8 mouse cellular contexts compared by ENCODE assay signal in genomic region chr9:83447771-83448170, GRCm38 (mm10). TPM values are rescaled to one million over a fixed set of nuclear protein-coding genes. Genes with fewer than 3 reads are reported as not detected.
DNase-seq lines count a peak whose midpoint lies in the region; ATAC-seq and TF ChIP-seq lines count a peak whose summit lies in the region.

No protein-coding gene starts in this region.

- no peak for TF ChIP-seq POLR2A in cortical plate, adult 2 months (IDR thresholded peaks at IDR 0.05; ENCODE audit: extremely low read depth, insufficient read depth, low read length)

- no peaks in the 10 kb centered on the region for H3K9me3 ChIP-seq in megakaryocyte, embryonic 14.5 days

- ATAC-seq in inflammation-experienced regulatory T-cells, adult 6 months: peak; percentile 87

- TF ChIP-seq CTCF in cortical plate, adult 2 months (IDR thresholded peaks at IDR 0.05; ENCODE audit: extremely low read depth, insufficient read depth, low read length): no peak

- peak overlapping the region; percentile 53; the same call in 1 of the 2 replicates for H3K27ac ChIP-seq in cortical plate, adult 2 months (ENCODE audit: insufficient read depth, low read length)

- no peaks in the 10 kb centered on the region for H3K36me3 ChIP-seq in megakaryocyte, embryonic 14.5 days (replicated peaks; ENCODE audit: low read length)

- no peaks in the 10 kb centered on the region for H3K4me1 ChIP-seq in cortical plate, adult 2 months (ENCODE audit: control insufficient read depth, insufficient read depth, low read length)
- H3K4me1 ChIP-seq in megakaryocyte, embryonic 14.5 days: peaks cover 20% of the 10 kb centered on the region

- H3K4me3 ChIP-seq in cortical plate, adult 2 months (ENCODE audit: insufficient read depth, low read length): peak overlapping the region; percentile 53
- peak overlapping the region; percentile 89 for H3K4me3 ChIP-seq in megakaryocyte, embryonic 14.5 days (replicated peaks)

- intact Hi-C loops in left cerebral cortex, postnatal 25 days (cut with DNase I): loop anchor here (5.0 kb wide), 1 partner anchor 100 kb away; the partner anchor contains the start of gene Sh3bgrl2

- DNase-seq in ZHBTc4 (ENCODE audit: low read depth, low spot score): peak; percentile 61
- DNase-seq in gastrocnemius, postnatal 25 days: peak; percentile 40
- DNase-seq in left cerebral cortex, postnatal 25 days (ENCODE audit: low spot score in 2 of 2): peak; percentile 45 to 48
- DNase-seq in right cerebral cortex, postnatal 10 days (ENCODE audit: low spot score in 2 of 2): peak; percentile 53
- peak; percentile 38 for DNase-seq in urinary bladder, postnatal 14 days (ENCODE audit: low spot score)

- H3K27me3 ChIP-seq in megakaryocyte, embryonic 14.5 days (replicated peaks): peaks cover 26% of the 10 kb centered on the region

RNA-seq across cellular contexts. Expression of gene Lca5, which starts 6.8 kb away (rescaled TPM):
- polyA plus RNA-seq in cortical plate, adult 2 months (2012; rRNA removed): 8.1 and 9.1 TPM in 2 replicates
- 1 to 10 TPM in 1 of 2 experiments, under 1 TPM in 1; 0.99 to 2.2 TPM for total RNA-seq in gastrocnemius, postnatal 25 days (2021)
- 10 to 100 TPM in 1 of 3 experiments, 1 to 10 TPM in 2; 6.7 to 14.3 (median 8.1) TPM for polyA plus RNA-seq in inflammation-experienced regulatory T-cells, adult 6 months (2017; shearing (Covaris generic))
- total RNA-seq in left cerebral cortex, postnatal 25 days (2021): 10 to 100 TPM; 11.7 to 17.1 TPM
- polyA plus RNA-seq in megakaryocyte, embryonic 14.5 days (2012; ENCODE audit: insufficient read depth, low replicate concordance): 0.07 TPM in 1 of 2 replicates, not detected in the other

Comparison
In these comparisons a context has a peak if more than half of its experiments do, and no peak if none do; other contexts are left out.
1. Peak in every context shown above with its lines: DNase-seq, ATAC-seq, H3K4me3 ChIP-seq and H3K27ac ChIP-seq.